Mouse (Mus musculus) embryo, embryonic 10 days (tissue): ENCODE data around the gene Il23r.
"Not testable (repeated sequence)": the region's sequence is repeated elsewhere in the genome, so short reads cannot be mapped to it uniquely, and the experiment has no call there.

Experiments
- DNase-seq: peaks from one replicate; pipeline ENCODE4 v3.0.0-alpha.2; 2015; ENCODE audit warnings: low spot score

Gene Il23r

GRCm38 (mm10) chr6:67491755-67492154 is at the start of gene Il23r:
TSS of gene Il23r (minus strand) at chr6:67491855.
- no peak for DNase-seq

GRCm38 (mm10) chr6:67535777-67536054 is 44.1 kb upstream of the Il23r start, which contains the start of gene Tacstd2:
TSS of gene Tacstd2 (minus strand) at chr6:67535796.
- DNase-seq: no peak

DNA sequence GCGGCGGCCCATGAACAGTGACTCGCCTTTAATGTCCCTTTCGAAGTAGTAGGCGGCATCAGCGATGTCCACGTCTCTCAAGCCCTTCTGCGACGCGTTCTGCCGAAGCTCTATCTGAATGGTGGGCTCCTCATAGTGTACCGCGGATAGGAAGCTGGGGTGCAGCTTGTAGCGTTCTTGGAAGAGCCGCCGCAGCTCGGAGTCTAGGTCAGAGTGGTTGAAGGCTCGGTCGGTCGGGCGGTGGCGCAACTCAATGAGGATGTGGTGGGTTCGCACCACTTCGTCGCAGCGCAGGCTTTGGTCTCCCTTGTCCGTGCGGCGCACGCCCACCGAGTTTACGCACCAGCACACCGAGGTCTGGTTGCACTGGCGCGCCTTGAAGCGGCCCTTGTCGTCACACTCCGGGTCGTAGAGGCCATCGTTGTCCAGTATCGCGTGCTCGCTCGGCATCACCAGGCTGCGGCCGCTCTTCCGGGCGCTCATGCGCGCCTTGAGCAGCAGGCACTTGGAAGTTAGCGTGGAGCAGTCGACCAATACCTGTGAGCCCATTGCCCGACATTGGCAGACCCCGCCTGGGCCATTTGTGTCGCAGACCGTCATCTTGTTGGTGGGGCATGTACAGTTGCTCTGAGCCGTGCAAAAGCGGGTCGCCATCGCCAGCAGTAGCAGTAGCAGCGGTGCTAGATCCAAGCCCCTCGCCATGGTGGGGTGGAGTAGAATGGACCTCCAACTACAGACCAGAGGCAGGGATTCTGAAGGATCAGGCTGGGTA is 43.5 kb upstream of the Il23r start:
- DNase-seq: peak; percentile 78

DNA sequence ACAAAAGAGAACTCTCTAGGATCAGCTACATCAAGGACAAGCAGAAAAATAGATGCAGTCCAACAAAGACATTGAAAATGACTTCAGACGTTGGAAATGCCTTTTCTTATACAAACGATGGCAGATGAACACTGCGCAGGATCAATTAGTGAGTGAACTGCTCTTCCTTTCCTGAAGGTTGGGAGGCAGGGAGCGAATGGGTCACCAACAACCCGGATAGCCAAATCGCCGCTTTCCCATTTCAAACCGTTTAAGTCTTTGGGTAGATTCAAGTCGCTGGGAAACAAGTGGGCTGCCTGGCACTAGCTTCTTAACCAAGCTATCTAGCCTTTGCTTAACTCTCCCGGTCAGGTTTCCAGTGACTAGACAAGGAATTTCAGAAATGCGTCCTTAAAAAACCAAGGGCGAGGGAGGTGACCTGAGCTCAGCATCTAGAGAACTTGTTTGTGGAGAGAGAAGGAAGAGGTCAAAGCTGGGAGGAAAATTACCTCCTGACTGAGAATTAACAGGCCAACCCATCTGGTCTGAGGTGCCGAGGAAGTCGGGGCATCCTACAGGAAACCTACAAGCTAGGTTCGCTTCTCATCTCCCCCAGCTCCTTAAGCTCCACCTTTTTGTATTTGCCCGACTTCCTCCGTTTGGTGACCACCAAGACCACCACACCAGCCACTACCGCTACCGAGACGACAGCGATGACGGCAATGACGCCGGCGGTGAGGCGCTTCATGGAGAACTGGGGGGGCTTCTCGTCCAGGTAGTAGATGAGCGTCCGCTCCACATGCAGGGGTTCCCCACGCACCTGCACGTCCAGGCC is 42.7 kb upstream of the Il23r start:
- DNase-seq: peak; percentile 38

DNA sequence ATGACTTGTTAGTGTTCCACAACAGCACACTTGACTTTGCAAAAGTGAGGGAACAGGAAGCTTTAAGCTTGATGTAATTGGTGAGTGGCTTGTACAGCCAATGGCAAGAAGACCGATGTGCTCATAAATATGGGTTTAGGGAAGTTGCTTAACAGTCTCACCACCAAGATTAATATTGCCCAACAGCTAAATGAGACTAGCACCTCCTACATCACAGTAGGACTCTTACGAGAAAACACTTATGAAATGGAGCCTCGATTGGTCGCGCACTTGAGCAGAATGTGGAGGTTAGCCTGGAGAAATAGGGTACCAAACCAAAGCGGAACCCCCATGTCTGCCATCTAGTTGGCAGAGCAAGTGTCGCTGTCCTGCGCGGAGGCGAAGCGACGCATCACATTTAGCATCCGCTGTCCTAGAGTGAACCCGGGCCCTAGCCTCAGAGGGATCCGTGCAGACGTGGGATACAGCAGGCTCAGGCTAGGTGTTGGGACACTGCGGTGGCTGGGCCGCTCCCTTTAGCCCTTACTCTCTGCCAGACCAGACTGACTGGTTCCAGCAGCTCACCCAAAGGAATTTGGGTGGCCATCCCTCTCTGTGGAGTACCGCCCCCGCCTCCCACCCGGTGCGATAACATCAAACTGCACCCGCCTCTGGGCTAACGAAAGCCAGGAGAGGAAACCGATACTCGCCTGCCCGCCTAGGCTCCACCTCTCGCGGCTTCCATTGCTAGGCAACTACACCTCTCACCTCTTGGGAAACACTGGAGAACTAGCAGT is 41.2 kb upstream of the Il23r start:
- DNase-seq: peak; percentile 69

DNA sequence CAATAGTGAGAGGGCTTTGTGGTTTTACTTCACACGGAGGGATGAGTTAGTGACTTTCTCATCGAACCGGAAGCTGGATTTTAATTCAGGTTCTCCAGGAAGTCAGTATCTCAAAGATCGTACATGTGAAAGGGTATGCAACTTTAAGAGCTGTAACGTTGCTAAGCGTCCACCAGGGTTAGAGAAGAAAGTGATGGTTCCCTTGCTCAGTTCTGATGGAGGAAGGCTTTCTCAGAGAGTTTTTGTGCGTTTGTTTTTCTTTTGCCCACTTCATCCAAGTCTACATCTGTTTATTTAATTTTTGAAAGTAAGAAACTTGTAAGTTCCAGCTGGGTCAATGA is 40.1 kb upstream of the Il23r start:
- DNase-seq: no peak

- DNase-seq: no peak
Observed at GRCm38 (mm10) chr6:67530992-67531821, 39.6 kb upstream of the Il23r start.

DNA sequence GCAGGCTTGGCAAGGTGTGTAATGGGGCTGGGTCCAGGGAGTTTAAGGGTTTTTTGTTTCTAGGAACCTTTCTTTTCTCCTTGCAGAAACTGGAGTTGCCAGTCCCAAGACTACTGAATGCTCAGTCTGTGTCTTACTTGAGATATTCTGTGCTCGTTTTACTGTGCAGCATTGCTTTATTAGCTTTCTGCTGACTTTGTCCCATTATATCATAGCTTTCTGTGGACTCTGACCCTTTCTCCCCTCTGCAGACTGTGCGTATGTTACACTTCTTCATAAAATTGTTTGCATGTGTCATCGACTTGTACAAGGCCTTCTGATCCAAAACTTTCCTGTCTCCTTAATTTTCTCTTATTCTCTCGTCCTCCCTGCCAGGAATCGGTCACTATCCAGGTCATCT is 34.7 kb upstream of the Il23r start:
- no peak for DNase-seq

GRCm38 (mm10) chr6:67510752-67511151 is 19.1 kb upstream of the Il23r start:
- peak; percentile 45 for DNase-seq

DNA sequence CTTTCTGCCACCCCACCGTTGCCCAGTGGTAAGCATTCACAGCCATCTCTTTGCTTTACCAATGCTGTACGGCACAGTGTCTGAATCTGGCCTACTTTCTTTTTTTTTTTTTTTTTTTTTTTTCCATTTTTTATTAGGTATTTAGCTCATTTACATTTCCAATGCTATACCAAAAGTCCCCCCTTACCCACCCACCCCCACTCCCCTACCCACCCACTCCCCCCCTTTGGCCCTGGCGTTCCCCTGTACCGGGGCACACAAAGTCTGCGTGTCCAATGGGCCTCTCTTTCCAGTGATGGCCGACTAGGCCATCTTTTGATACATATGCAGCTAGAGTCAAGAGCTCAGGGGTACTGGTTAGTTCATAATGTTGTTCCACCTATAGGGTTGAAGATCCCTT is 10.3 kb upstream of the Il23r start:
- DNase-seq: not testable (repeated sequence)

DNA sequence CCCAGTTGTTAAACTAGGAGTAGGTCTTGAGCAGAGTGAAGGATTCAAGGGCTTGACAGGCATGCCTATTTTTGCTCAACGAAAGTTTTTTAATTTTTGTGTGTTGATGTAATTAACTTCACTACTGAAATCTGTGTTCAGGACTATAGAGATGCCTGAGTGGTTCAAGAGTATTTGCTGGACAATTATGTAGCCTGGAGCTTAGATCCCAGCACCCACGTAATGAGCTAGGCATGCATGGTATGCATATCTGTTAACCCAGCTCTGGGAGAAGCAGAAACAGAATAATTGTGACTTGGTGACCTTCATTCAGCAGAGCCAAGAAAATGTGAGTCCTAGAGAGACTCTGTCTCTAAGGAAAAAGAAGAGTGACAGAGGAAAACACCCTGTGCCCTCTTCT is 10.6 kb downstream of the Il23r start:
- no peak for DNase-seq

DNA sequence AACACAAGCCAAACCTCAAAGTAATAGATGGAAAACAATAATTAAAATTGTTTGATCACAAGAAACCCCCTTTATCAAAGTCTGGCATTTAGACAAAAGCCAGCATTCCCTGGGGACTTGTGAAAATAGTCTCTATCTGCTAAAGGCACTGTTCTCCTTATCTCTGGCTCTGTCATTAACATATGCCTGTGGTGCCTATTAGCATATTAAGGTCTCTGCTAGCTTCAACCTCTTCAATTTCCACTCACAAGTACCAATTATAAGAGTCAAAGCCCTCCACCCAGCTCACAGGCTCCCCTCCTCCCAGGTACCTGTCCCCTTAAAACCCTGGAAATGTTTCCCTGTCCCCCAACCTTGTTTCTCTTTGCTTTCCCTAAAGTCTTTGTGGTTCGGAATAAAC is 20.4 kb downstream of the Il23r start:
- no peak for DNase-seq

GRCm38 (mm10) chr6:67459424-67459823 is 32.2 kb downstream of the Il23r start:
- no peak for DNase-seq

DNA sequence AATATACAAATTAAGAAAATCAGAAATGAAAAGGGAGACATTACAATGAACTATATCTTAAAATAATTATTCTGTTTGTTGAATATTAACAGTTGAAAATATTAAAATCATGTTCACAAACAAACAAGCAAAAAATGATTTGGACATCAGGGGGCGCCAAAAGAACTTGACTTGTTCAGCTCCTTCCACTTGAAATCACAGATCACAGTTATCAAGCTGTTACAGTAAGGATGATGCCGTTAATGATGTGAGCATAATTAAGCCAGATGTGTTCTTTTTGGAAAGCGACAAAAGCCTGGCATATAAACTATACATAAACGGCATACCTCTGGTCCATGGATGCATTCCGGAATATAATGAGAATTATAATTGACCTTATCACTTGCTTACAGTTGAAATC is 40.3 kb downstream of the Il23r start:
- peak; percentile 11 for DNase-seq

DNA sequence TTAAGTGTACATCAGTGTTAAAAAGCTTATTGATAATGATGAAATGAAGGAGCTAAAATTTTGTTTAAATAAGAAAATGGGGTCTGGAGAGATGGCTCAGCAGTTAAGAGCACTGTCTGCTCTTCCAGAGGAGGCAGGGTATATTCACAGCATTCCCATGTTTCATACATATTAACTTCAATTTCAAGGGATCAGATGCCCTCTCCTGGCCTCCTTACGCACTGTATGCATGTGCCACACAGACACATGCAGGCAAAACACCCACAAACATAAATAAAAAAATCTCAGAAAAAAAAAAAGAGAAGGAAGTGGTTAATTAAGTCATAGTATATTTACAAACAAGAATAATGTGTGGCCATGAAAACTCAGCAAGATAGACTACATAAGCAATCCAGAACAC is 45.8 kb downstream of the Il23r start:
- DNase-seq: no peak

DNA sequence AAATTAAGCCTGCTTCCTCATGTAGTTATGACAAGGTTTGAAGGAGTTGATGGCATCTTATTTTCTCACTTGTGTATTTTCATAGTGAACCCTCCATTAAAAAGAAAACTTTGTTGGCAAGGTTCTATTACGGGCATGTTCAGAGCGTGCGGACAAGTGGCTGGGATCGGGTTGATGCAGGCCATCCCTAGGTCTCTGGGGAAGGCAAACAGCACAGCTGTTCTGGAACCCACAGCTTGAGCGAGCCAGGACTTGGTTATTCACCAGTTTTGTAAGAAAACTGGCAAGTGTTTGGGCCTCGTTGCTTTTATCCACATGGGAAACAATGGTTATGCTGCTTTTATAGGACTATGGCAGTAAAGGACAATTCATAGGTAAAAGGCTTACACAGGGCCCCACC is 48.5 kb downstream of the Il23r start:
- no peak for DNase-seq

GRCm38 (mm10) chr6:67437814-67438385 is 53.8 kb downstream of the Il23r start:
- DNase-seq: no peak

DNA sequence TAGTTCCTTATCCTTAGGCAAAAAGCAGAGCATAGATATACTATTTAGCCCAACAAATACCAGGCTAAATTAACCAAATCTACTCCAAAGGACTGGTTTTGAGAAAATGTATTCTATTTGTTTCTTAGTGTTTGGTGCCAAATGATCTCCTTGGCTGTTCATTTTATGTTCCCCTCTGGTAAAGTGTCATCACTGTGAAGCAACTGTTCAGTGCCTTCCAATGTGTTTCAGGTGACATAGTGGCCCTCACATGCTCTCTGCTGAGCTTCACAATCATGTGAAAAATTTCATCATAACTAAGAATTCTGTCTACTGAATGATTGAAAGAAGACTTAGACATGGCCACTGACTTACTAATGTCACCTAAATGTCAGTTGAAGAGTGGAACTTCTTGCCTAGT is 54.6 kb downstream of the Il23r start:
- no peak for DNase-seq

- DNase-seq: no peak
Observed at GRCm38 (mm10) chr6:67436295-67436694, 55.4 kb downstream of the Il23r start.

- no peak for DNase-seq
Observed at GRCm38 (mm10) chr6:67435711-67436110, 55.9 kb downstream of the Il23r start.

DNA sequence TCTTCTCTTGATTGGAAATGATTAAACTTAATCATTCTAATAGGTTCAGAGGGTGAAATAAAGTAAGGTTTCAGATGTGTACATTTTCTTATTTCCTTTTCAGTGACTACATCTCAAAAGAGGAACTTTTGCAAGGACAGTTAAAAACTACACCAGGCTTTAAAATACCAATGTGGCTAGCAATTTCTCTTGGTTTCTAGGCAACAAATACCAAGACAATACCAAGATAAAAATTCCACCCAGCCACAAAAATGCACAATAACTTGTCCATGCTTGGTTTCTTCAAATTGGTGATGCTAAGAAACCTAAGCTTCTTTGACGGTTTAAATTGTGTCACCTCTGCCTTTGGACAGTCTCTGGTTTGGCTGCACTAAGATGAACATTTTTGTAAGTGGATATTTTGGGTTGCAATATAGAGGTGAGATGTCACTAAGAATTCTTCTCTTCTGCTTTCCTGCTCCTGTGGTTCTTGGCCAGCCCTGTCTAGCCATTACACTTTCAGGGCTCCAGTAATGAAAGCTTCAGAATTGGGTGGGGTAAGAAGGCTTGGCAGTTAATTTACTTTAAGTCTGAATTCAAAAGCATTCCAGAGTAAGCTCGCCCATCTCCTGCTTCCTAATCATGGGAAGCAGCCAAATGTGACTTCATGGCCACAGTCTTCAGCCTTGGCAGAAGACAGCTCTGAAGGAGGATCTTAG is 56.8 kb downstream of the Il23r start:
- no peak for DNase-seq
